Mouse (Mus musculus) midbrain, postnatal 0 days (tissue): ENCODE measurements around the gene Ngef. TPM values are rescaled to one million over a fixed set of nuclear protein-coding genes. Genes with fewer than 3 reads are reported as not detected.

Experiments
- ATAC-seq: fragments of 200-750 bp; cut with Nextera tagmentation; 2 replicates; pipeline ENCODE4 v1.8.0; 2017; ENCODE audit warnings: moderate number of reproducible peaks, mild to moderate bottlenecking, moderate TSS enrichment, moderate library complexity; ENCODE audit not compliant: low FRiP score
- DNase-seq: peaks from one replicate; pipeline ENCODE4 v3.0.0-alpha.2; 2015; ENCODE audit warnings: low spot score
- H3K27ac ChIP-seq: fragments of 300-500 bp; sonication (generic); 2 replicates; pipeline ENCODE4 v1.5.1; 2014; ENCODE audit warnings: low read depth, mild to moderate bottlenecking, low read length, mixed read lengths
- H3K27me3 ChIP-seq: fragments of 300-500 bp; sonication (generic); 2 replicates; pipeline ENCODE4 v1.6.1; 2014; ENCODE audit warnings: low read length, control low read depth, mixed read lengths; ENCODE audit not compliant: insufficient read depth
- H3K36me3 ChIP-seq: fragments of 300-500 bp; sonication (generic); 2 replicates; pipeline ENCODE4 v1.6.1; 2014; ENCODE audit warnings: low read length, control low read depth, mixed read lengths; ENCODE audit not compliant: insufficient read depth
- H3K4me1 ChIP-seq: fragments of 300-500 bp; sonication (generic); 2 replicates; pipeline ENCODE4 v1.6.1; 2014; ENCODE audit warnings: mild to moderate bottlenecking, control low read depth, antibody characterized with exemption, low read length, mixed read lengths; ENCODE audit not compliant: insufficient read depth
- H3K4me2 ChIP-seq: fragments of 300-500 bp; sonication (generic); 2 replicates; pipeline ENCODE4 v1.6.1; 2014; ENCODE audit warnings: low read depth, mild to moderate bottlenecking, low read length, mixed read lengths; ENCODE audit not compliant: poor library complexity, severe bottlenecking
- H3K4me3 ChIP-seq: fragments of 300-500 bp; sonication (generic); 2 replicates; pipeline ENCODE4 v1.5.1; 2014; ENCODE audit warnings: low read depth, mild to moderate bottlenecking, low read length, moderate library complexity
- H3K9ac ChIP-seq: fragments of 300-500 bp; sonication (generic); replicated peaks from 2 replicates; pipeline ENCODE4 v1.6.1; 2014; ENCODE audit warnings: mild to moderate bottlenecking, low read length, moderate library complexity, mixed read lengths; ENCODE audit not compliant: poor library complexity, severe bottlenecking
- H3K9me3 ChIP-seq: fragments of 300-500 bp; sonication (generic); 2 replicates; pipeline ENCODE4 v1.6.1; 2016; ENCODE audit warnings: low read length, control low read depth
- CTCF ChIP-seq: IDR thresholded peaks from 2 replicates; pipeline ENCODE4 v1.5.1; 2016; ENCODE audit warnings: antibody characterized with exemption, mild to moderate bottlenecking
- WGBS: fragments of 180-500 bp; shearing (Covaris S2); extraction: QIAGEN DNeasy Blood & Tissue Kit; methylation state at CpG from one replicate; pipeline ENCODE4 v1.1.7; 2014; 5-methylcytosine and 5-hydroxymethylcytosine counted together
- polyA plus RNA-seq: library from polyadenylated mRNA; unstranded; fragments of >200 nt; fragmentation: Nextera tagmentation; extraction: Ambion mirVana; gene quantifications from 2 replicates; pipeline ENCODE4 v1.2.1, GENCODE M21; 2015
- total RNA-seq: library from RNA; depleted of rRNA; stranded (reverse); fragments of >200 nt; gene quantifications from 2 replicates; pipeline ENCODE4 v1.2.3, GENCODE M21; 2014

Ngef gene
- total and polyA plus RNA-seq, 2 experiments from 2014 or later: 45.7 to 55.4 TPM

- no peak for TF ChIP-seq CTCF
- ATAC-seq (no peak), DNase-seq (no peak)
- Histone ChIP-seq H3K4me2 (no peak overlapping the region), H3K27ac (no peak overlapping the region), H3K27me3 (no peaks in the 10 kb centered on the region), H3K9ac (no peak overlapping the region), H3K4me1 (no peaks in the 10 kb centered on the region), H3K4me3 (no peak overlapping the region), H3K36me3 (no peaks in the 10 kb centered on the region), H3K9me3 (no peaks in the 10 kb centered on the region)
- WGBS: 82% methylated on average over 7 of the region's 7 CpGs
These were observed 26.9 kb upstream of the Ngef start for GRCm38 (mm10) chr1:87600533-87600932.

- 92% methylated on average over 10 of the region's 10 CpGs for WGBS
- ATAC-seq: no peak
- TF ChIP-seq CTCF: no peak
These were observed 21.0 kb upstream of the Ngef start for GRCm38 (mm10) chr1:87594671-87595070.

GRCm38 (mm10) chr1:87594261-87594660 lies 20.6 kb upstream of the Ngef start:
- DNase-seq: no peak
- no peak for ATAC-seq

More at GRCm38 (mm10) chr1:87594671-87595070, 21.0 kb upstream of the Ngef start:
- no peaks in the 10 kb centered on the region for H3K27me3 ChIP-seq
- no peak overlapping the region for H3K4me3 ChIP-seq
- H3K4me2 ChIP-seq: no peak overlapping the region
- H3K36me3 ChIP-seq: no peaks in the 10 kb centered on the region
- H3K4me1 ChIP-seq: no peaks in the 10 kb centered on the region
- no peak for DNase-seq
- no peak overlapping the region for H3K27ac ChIP-seq
- H3K9ac ChIP-seq: no peak overlapping the region
- H3K9me3 ChIP-seq: no peaks in the 10 kb centered on the region

GRCm38 (mm10) chr1:87589980-87590379 lies 16.3 kb upstream of the Ngef start:
- no peak overlapping the region for H3K4me3 ChIP-seq
- ATAC-seq (no peak), DNase-seq (no peak)
- no peaks in the 10 kb centered on the region for H3K9me3 ChIP-seq
- TF ChIP-seq CTCF: no peak
- H3K27ac ChIP-seq: no peak overlapping the region
- no peak overlapping the region for H3K4me2 ChIP-seq
- H3K36me3 ChIP-seq: no peaks in the 10 kb centered on the region
- no peaks in the 10 kb centered on the region for H3K27me3 ChIP-seq
- no peaks in the 10 kb centered on the region for H3K4me1 ChIP-seq
- WGBS: 91% methylated on average over 8 of the region's 8 CpGs
- H3K9ac ChIP-seq: no peak overlapping the region

More at GRCm38 (mm10) chr1:87594261-87594660, 20.6 kb upstream of the Ngef start:
- TF ChIP-seq CTCF: no peak
- no peak overlapping the region for H3K4me2 ChIP-seq
- no peak overlapping the region for H3K27ac ChIP-seq
- H3K4me3 ChIP-seq: no peak overlapping the region
- no peaks in the 10 kb centered on the region for H3K36me3 ChIP-seq
- H3K9me3 ChIP-seq: no peaks in the 10 kb centered on the region
- H3K27me3 ChIP-seq: no peaks in the 10 kb centered on the region
- no peaks in the 10 kb centered on the region for H3K4me1 ChIP-seq
- 71% methylated on average over 3 of the region's 3 CpGs for whole genome bisulfite sequencing
- H3K9ac ChIP-seq: no peak overlapping the region

GRCm38 (mm10) chr1:87589162-87589561 lies 15.5 kb upstream of the Ngef start:
- Histone ChIP-seq H3K4me2 (no peak overlapping the region), H3K9me3 (no peaks in the 10 kb centered on the region), H3K27me3 (no peaks in the 10 kb centered on the region), H3K4me3 (no peak overlapping the region), H3K4me1 (no peaks in the 10 kb centered on the region), H3K9ac (no peak overlapping the region), H3K27ac (no peak overlapping the region), H3K36me3 (no peaks in the 10 kb centered on the region)
- WGBS: 89% methylated on average over 7 of the region's 7 CpGs
- no peak for TF ChIP-seq CTCF
- ATAC-seq (no peak), DNase-seq (no peak)

- H3K4me1 ChIP-seq: no peaks in the 10 kb centered on the region
- H3K9me3 ChIP-seq: no peaks in the 10 kb centered on the region
- no peak overlapping the region for H3K27ac ChIP-seq
- 23% methylated on average over 3 of the region's 3 CpGs for WGBS
- H3K27me3 ChIP-seq: no peaks in the 10 kb centered on the region
- H3K36me3 ChIP-seq: no peaks in the 10 kb centered on the region
- no peak for ATAC-seq
- TF ChIP-seq CTCF: no peak
- no peak overlapping the region for H3K4me3 ChIP-seq
- H3K9ac ChIP-seq: no peak overlapping the region
- DNase-seq: no peak
- H3K4me2 ChIP-seq: no peak overlapping the region
These were observed 7.2 kb upstream of the Ngef start for GRCm38 (mm10) chr1:87580824-87581223.
